Mouse (Mus musculus) ES-Bruce4 (cell line): ENCODE data around the gene Cdk17.

Source experiments
- CTCF ChIP-seq: IDR thresholded peaks from one replicate; pipeline ENCODE4 v1.8.1; 2011; ENCODE audit warnings: low read depth, low read length
- EP300 ChIP-seq: IDR thresholded peaks from 2 replicates; pipeline ENCODE4 v1.6.1; 2011; ENCODE audit warnings: low read depth, low read length; ENCODE audit not compliant: insufficient read depth

GRCm38 (mm10) chr10:93281092-93281491 lies 120.4 kb downstream of the Cdk17 start:
- TF ChIP-seq CTCF (no peak), EP300 (no peak)
